Mouse (Mus musculus) hindbrain, postnatal 0 days (tissue): ENCODE results near the gene Spint2. TPM values are rescaled to one million over a fixed set of nuclear protein-coding genes. Genes with fewer than 3 reads are reported as not detected.

ENCODE experiments used
- ATAC-seq: fragments of 200-750 bp; cut with Nextera tagmentation; 2 replicates; pipeline ENCODE4 v1.8.0; 2017; ENCODE audit warnings: mild to moderate bottlenecking, moderate TSS enrichment, moderate library complexity
- DNase-seq: peaks from one replicate; pipeline ENCODE4 v3.0.0-alpha.2; 2015; ENCODE audit warnings: low spot score
- H3K27ac ChIP-seq: fragments of 300-500 bp; sonication (generic); 2 replicates; pipeline ENCODE4 v1.5.1; 2014; ENCODE audit warnings: mild to moderate bottlenecking
- H3K27me3 ChIP-seq: fragments of 300-500 bp; sonication (generic); 2 replicates; pipeline ENCODE4 v1.6.1; 2014; ENCODE audit warnings: low read length, mixed read lengths; ENCODE audit not compliant: insufficient read depth
- H3K36me3 ChIP-seq: fragments of 300-500 bp; sonication (generic); 2 replicates; pipeline ENCODE4 v1.6.1; 2014; ENCODE audit warnings: low read length, mixed read lengths; ENCODE audit not compliant: insufficient read depth
- H3K4me1 ChIP-seq: fragments of 300-500 bp; sonication (generic); 2 replicates; pipeline ENCODE4 v1.6.1; 2014; ENCODE audit warnings: antibody characterized with exemption, low read length, mixed read lengths; ENCODE audit not compliant: insufficient read depth
- H3K4me2 ChIP-seq: fragments of 300-500 bp; sonication (generic); 2 replicates; pipeline ENCODE4 v1.6.1; 2014; ENCODE audit warnings: low read depth, mild to moderate bottlenecking, low read length, moderate library complexity, mixed read lengths
- H3K4me3 ChIP-seq: fragments of 300-500 bp; sonication (generic); 2 replicates; pipeline ENCODE4 v1.5.1; 2014; ENCODE audit warnings: low read length
- H3K9ac ChIP-seq: fragments of 300-500 bp; sonication (generic); replicated peaks from 2 replicates; pipeline ENCODE4 v1.6.1; 2014; ENCODE audit warnings: mild to moderate bottlenecking, low read length, moderate library complexity, mixed read lengths
- H3K9me3 ChIP-seq: fragments of 300-500 bp; sonication (generic); 2 replicates; pipeline ENCODE4 v1.6.1; 2016; ENCODE audit warnings: low read length, mixed read lengths
- CTCF ChIP-seq: IDR thresholded peaks from 2 replicates; pipeline ENCODE4 v1.5.1; 2016; ENCODE audit warnings: antibody characterized with exemption, control low read depth, low read depth
- WGBS: fragments of 180-500 bp; shearing (Covaris S2); extraction: QIAGEN DNeasy Blood & Tissue Kit; methylation state at CpG from one replicate; pipeline ENCODE4 v1.1.7; 2014; 5-methylcytosine and 5-hydroxymethylcytosine counted together
- polyA plus RNA-seq: library from polyadenylated mRNA; unstranded; fragments of >200 nt; fragmentation: Nextera tagmentation; extraction: Ambion mirVana; gene quantifications from 2 replicates; pipeline ENCODE4 v1.2.1, GENCODE M21; 2015
- total RNA-seq: library from RNA; depleted of rRNA; stranded (reverse); fragments of >200 nt; gene quantifications from 2 replicates; pipeline ENCODE4 v1.2.3, GENCODE M21; 2014

Gene Spint2
- total and polyA plus RNA-seq, 2 experiments from 2014 or later, result 38.6 to 133 TPM

DNA sequence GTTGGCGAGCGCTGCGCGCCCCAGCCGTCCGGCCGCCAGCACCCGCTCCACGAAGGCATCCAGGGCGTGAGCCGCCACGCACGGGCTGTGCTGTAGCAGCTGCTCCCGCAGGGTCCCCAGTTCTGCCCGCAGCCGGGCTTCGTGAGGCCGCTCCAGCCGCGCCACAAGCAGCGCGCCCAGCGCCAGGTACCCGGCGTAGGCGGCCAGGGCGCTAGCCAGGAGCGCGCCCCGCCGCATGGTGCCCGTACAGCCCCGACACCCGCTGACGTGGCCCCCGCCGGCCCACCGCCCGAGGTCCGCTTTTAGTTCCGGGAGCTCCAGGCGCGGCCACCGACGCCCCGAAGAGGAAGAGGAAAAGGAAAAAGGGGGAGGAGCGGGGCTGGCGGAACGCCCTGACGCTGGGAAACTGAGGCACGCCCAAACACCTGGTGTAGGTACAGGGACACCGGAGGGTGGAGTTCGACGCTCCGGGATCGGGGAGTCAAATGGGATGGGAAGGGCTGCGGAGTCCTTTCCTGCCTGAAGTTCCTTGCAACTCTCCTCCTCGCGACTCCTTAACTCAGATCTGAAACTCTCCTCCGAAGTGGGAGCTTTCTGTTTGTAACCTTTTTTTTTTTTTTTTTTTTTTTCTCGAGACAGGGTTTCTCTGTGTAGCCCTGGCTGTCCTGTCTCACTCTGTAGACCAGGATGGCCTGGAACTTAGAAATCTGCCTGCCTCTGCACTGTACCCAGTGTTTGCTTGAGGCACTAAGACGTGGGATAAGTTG, 49.3 kb downstream of the Spint2 start, which contains the start of gene Kcnk6:
Gene Kcnk6 (minus strand): TSS at position 269 of the 767 bp plus-strand sequence.
- WGBS, result 2% methylated on average over 59 of the region's 62 CpGs
- Histone ChIP-seq H3K4me2 (peak within 1 kb of the TSS; percentile 92), H3K36me3 (no peaks in the 10 kb centered on the region), H3K27me3 (peaks cover 27% of the 10 kb centered on the region), H3K27ac (no peak within 1 kb of the TSS), H3K9ac (peak within 1 kb of the TSS; percentile 46), H3K4me3 (peak within 1 kb of the TSS; percentile 45), H3K9me3 (no peaks in the 10 kb centered on the region), H3K4me1 (peaks cover 3% of the 10 kb centered on the region; the same call in 1 of the 2 replicates)
- no peak for TF ChIP-seq CTCF
- ATAC-seq, result peak; percentile 34; the same call in 1 of the 2 replicates
- no peak for DNase-seq

GRCm38 (mm10) chr7:29231517-29231916, 50.2 kb downstream of the Spint2 start:
- TF ChIP-seq CTCF, result no peak
- no peak for ATAC-seq
- peak overlapping the region; percentile 45 for H3K4me3 ChIP-seq
- H3K27ac ChIP-seq, result no peak overlapping the region
- H3K9ac ChIP-seq, result no peak overlapping the region
- peaks cover 27% of the 10 kb centered on the region for H3K27me3 ChIP-seq
- WGBS, result 58% methylated on average over 3 of the region's 3 CpGs
- H3K36me3 ChIP-seq, result no peaks in the 10 kb centered on the region
- DNase-seq, result no peak
- H3K4me2 ChIP-seq, result peak overlapping the region; percentile 92
- peaks cover 3% of the 10 kb centered on the region; the same call in 1 of the 2 replicates for H3K4me1 ChIP-seq
- H3K9me3 ChIP-seq, result no peaks in the 10 kb centered on the region

DNA sequence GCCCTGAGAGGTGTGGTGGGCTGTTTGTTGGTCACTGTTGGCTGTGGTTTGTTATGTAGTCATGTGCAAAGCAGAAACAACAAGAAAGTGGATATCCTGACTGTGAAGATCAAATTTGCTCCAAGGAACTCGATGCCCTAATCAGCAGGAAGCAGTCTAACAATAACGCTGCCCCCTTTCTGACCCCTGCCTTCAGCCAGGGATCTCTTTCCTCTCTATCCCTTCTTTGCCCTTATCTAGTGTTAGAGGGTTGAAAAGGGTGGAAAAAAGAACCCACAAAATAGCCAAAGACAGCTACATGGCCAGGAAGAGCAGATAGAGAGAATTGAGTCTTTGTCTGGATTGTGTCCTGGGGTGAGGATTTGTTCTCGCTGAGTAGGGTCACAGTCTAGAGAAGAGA, 51.2 kb downstream of the Spint2 start:
- no peak for TF ChIP-seq CTCF
- no peak for DNase-seq
- Histone ChIP-seq H3K9me3 (no peaks in the 10 kb centered on the region), H3K4me3 (no peak overlapping the region), H3K4me2 (no peak overlapping the region), H3K9ac (no peak overlapping the region), H3K27me3 (peaks cover 27% of the 10 kb centered on the region), H3K36me3 (no peaks in the 10 kb centered on the region), H3K4me1 (peaks cover 3% of the 10 kb centered on the region; the same call in 1 of the 2 replicates), H3K27ac (no peak overlapping the region)
- no peak for ATAC-seq
- WGBS, result 15% methylated on average over 3 of the region's 3 CpGs

DNA sequence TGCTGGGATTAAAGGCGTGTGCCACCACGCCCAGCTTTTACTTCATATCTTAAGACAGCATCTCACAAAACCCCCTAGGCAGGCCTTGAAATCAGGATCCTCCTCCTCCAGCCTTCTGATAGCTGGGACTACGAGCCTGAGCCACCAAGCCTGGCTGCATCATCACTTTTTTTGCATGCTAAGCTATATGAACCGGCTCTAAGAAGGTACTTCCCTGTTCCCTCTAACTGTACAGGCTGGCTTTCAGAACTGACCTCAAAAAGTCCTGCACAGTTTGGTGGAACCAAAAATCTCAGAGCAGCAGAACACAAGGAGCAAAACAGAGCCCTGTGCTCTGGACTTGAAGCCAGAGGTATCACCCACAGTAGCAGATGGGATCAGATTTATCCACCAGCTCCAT, 53.5 kb downstream of the Spint2 start:
- Histone ChIP-seq H3K9ac (no peak overlapping the region), H3K4me1 (peaks cover 3% of the 10 kb centered on the region; the same call in 1 of the 2 replicates), H3K36me3 (no peaks in the 10 kb centered on the region), H3K4me2 (no peak overlapping the region), H3K27me3 (peaks cover 22% of the 10 kb centered on the region), H3K27ac (no peak overlapping the region), H3K9me3 (no peaks in the 10 kb centered on the region), H3K4me3 (no peak overlapping the region)
- DNase-seq (no peak), ATAC-seq (no peak)
- WGBS, result 78% methylated on average over 4 of the region's 4 CpGs
- TF ChIP-seq CTCF, result no peak

DNA sequence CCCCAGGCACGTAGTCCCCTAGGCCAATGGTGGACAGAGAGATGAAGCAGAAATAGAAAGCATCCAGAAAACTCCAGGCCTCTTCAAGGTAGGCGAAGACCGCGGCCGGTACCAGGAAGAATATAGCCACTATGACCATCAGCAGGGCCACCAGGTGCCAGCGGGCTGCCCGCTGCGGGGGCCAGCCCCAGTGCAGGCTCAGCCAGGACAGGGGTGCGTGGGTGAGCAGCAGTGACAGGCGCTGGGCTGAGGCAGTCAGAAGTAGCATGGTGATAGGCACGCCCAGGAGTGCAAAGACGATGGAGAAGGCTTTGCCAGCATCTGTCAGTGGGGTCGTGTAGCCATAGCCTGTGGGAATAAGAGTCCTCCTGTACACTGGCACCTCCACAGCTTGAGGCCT, 56.2 kb downstream of the Spint2 start:
- H3K4me3 ChIP-seq, result no peak overlapping the region
- peak overlapping the region; percentile 35 for H3K4me2 ChIP-seq
- no peak for TF ChIP-seq CTCF
- H3K9ac ChIP-seq, result 0 out of 2 replicates have a peak overlapping the region, but pooled peaks have one; percentile 30
- no peaks in the 10 kb centered on the region for H3K36me3 ChIP-seq
- WGBS, result 72% methylated on average over 13 of the region's 13 CpGs
- H3K4me1 ChIP-seq, result no peaks in the 10 kb centered on the region
- H3K27ac ChIP-seq, result peak overlapping the region; percentile 32; the same call in 1 of the 2 replicates
- H3K27me3 ChIP-seq, result no peaks in the 10 kb centered on the region; the same call in 1 of the 2 replicates
- H3K9me3 ChIP-seq, result no peaks in the 10 kb centered on the region
- ATAC-seq (peak; percentile 52; the same call in 1 of the 2 replicates), DNase-seq (no peak)

GRCm38 (mm10) chr7:29224756-29225394, 56.8 kb downstream of the Spint2 start:
- TF ChIP-seq CTCF, result no peak
- H3K27me3 ChIP-seq, result no peaks in the 10 kb centered on the region; the same call in 1 of the 2 replicates
- peak overlapping the region; percentile 32; the same call in 1 of the 2 replicates for H3K27ac ChIP-seq
- ATAC-seq (peak; percentile 71), DNase-seq (peak; percentile 55)
- H3K4me3 ChIP-seq, result peak overlapping the region; percentile 6; the same call in 1 of the 2 replicates
- H3K9me3 ChIP-seq, result peaks cover 2% of the 10 kb centered on the region; the same call in 1 of the 2 replicates
- 13% methylated on average over 16 of the region's 16 CpGs for WGBS
- peak overlapping the region; percentile 35 for H3K4me2 ChIP-seq
- 0 out of 2 replicates have a peak overlapping the region, but pooled peaks have one; percentile 30 for H3K9ac ChIP-seq
- H3K36me3 ChIP-seq, result no peaks in the 10 kb centered on the region
- H3K4me1 ChIP-seq, result no peaks in the 10 kb centered on the region
